Mouse (Mus musculus) testis, adult 2 months (tissue): ENCODE results near the gene Ppil3.

ENCODE experiments used
- CTCF ChIP-seq: fragments of 200-500 bp; IDR thresholded peaks from 2 replicates; pipeline ENCODE4 v1.5.1; 2012; ENCODE audit warnings: low read depth, mild to moderate bottlenecking, inconsistent platforms, low read length, moderate library complexity; ENCODE audit not compliant: control insufficient read depth, insufficient read depth, insufficient replicate concordance
- POLR2A ChIP-seq: fragments of 200-500 bp; IDR thresholded peaks from 2 replicates; pipeline ENCODE4 v1.6.1; 2012; ENCODE audit warnings: low read depth, mild to moderate bottlenecking, inconsistent platforms, low read length, moderate library complexity; ENCODE audit not compliant: control insufficient read depth

- TF ChIP-seq CTCF (no peak), POLR2A (no peak)
These were observed 47.6 kb downstream of the Ppil3 start for GRCm38 (mm10) chr1:58397731-58398130.
